ENCODE assay signal across 11 mouse cellular contexts in genomic region chr7:129810141-129810540, GRCm38 (mm10).
A peak's percentile ranks its signal among the peaks of the same experiment; 100 is the strongest.
DNase-seq lines count a peak whose midpoint lies in the region; ATAC-seq lines count a peak whose summit lies in the region.
"Had no signal": no experiment of that assay in that cellular context is flagged by ENCODE, and none has a peak within 500 bp of the region (broad histone marks: within the 10 kb centered on the region; RNA-seq: fewer than 3 reads in every experiment).

No protein-coding gene starts in this region.

- H3K27me3 ChIP-seq in heart, embryonic 13.5 days (replicated peaks) = 0 out of 2 replicates have a peak, but pooled peaks cover 2% of the 10 kb centered on the region
- H3K27me3 ChIP-seq in heart, embryonic 10.5 days (ENCODE audit: insufficient read depth, poor library complexity, severe bottlenecking) = no peaks in the 10 kb centered on the region
- no peaks in the 10 kb centered on the region for H3K27me3 ChIP-seq in embryonic facial prominence, embryonic 15.5 days
- no peaks in the 10 kb centered on the region for H3K27me3 ChIP-seq in stomach, embryonic 15.5 days (replicated peaks)
- H3K27me3 ChIP-seq: liver, embryonic 15.5 days; Patski had no signal

- no peaks in the 10 kb centered on the region for H3K9me3 ChIP-seq in heart, embryonic 13.5 days
- no peaks in the 10 kb centered on the region for H3K9me3 ChIP-seq in heart, embryonic 10.5 days
- no peaks in the 10 kb centered on the region for H3K9me3 ChIP-seq in embryonic facial prominence, embryonic 15.5 days (replicated peaks)
- no peaks in the 10 kb centered on the region for H3K9me3 ChIP-seq in stomach, embryonic 15.5 days
- H3K9me3 ChIP-seq: liver, embryonic 15.5 days had no signal

- H3K9ac ChIP-seq in heart, embryonic 13.5 days = no peak overlapping the region
- H3K9ac ChIP-seq in embryonic facial prominence, embryonic 15.5 days = no peak overlapping the region
- H3K9ac ChIP-seq in stomach, embryonic 15.5 days = no peak overlapping the region
- H3K9ac ChIP-seq: liver, embryonic 15.5 days had no signal

- intact Hi-C loops in left cerebral cortex, postnatal 36 days (cut with DNase I) = no loop called here

- no peaks in the 10 kb centered on the region for H3K36me3 ChIP-seq in heart, embryonic 13.5 days
- no peaks in the 10 kb centered on the region for H3K36me3 ChIP-seq in heart, embryonic 10.5 days
- no peaks in the 10 kb centered on the region for H3K36me3 ChIP-seq in embryonic facial prominence, embryonic 15.5 days
- no peaks in the 10 kb centered on the region for H3K36me3 ChIP-seq in stomach, embryonic 15.5 days
- H3K36me3 ChIP-seq: liver, embryonic 15.5 days had no signal

- H3K4me2 ChIP-seq in heart, embryonic 13.5 days = no peak overlapping the region
- H3K4me2 ChIP-seq in embryonic facial prominence, embryonic 15.5 days (replicated peaks) = no peak overlapping the region
- no peak overlapping the region for H3K4me2 ChIP-seq in stomach, embryonic 15.5 days
- H3K4me2 ChIP-seq: liver, embryonic 15.5 days had no signal

- peak overlapping the region; percentile 65 for H3K27ac ChIP-seq in heart, embryonic 13.5 days (replicated peaks)
- no peak overlapping the region for H3K27ac ChIP-seq in heart, embryonic 10.5 days
- peak overlapping the region; percentile 55 for H3K27ac ChIP-seq in embryonic facial prominence, embryonic 15.5 days (replicated peaks)
- peak overlapping the region; percentile 78 for H3K27ac ChIP-seq in stomach, embryonic 15.5 days
- H3K27ac ChIP-seq: liver, embryonic 15.5 days had no signal

- no peak for ATAC-seq in heart, embryonic 13.5 days (ENCODE audit: extremely low read depth, insufficient number of reproducible peaks, low FRiP score, low TSS enrichment)
- ATAC-seq in embryonic facial prominence, embryonic 15.5 days (ENCODE audit: insufficient number of reproducible peaks, low FRiP score, low TSS enrichment, low read depth) = no peak; the same call in 1 of the 2 replicates
- no peak for ATAC-seq in stomach, embryonic 15.5 days (ENCODE audit: insufficient read depth, low FRiP score, low read depth)
- ATAC-seq: midbrain, embryonic 16.5 days; Patski had no signal

- no peak for DNase-seq in heart, embryonic 10.5 days (ENCODE audit: low spot score)
- DNase-seq in left cerebral cortex, adult 11 months (ENCODE audit: low spot score) = peak; percentile 22
- DNase-seq in left cerebral cortex, postnatal 36 days (ENCODE audit: low spot score in 2 of 2) = no peak
- DNase-seq in yolk sac, embryonic 10.5 days (ENCODE audit: low spot score) = no peak
- DNase-seq: adrenal gland, adult 2 months had no signal

- no peak overlapping the region for H3K4me3 ChIP-seq in heart, embryonic 13.5 days
- H3K4me3 ChIP-seq in heart, embryonic 10.5 days = no peak overlapping the region
- no peak overlapping the region for H3K4me3 ChIP-seq in embryonic facial prominence, embryonic 15.5 days (replicated peaks)
- no peak overlapping the region for H3K4me3 ChIP-seq in stomach, embryonic 15.5 days (replicated peaks)
- H3K4me3 ChIP-seq: liver, embryonic 15.5 days had no signal

- WGBS in heart, embryonic 13.5 days = 43% methylated on average over 9 of the region's 9 CpGs
- WGBS in heart, embryonic 10.5 days = 61% methylated on average over 9 of the region's 9 CpGs
- 41% methylated on average over 9 of the region's 9 CpGs for WGBS in embryonic facial prominence, embryonic 15.5 days
- WGBS in stomach, embryonic 15.5 days = 25% methylated on average over 9 of the region's 9 CpGs

- H3K4me1 ChIP-seq in heart, embryonic 13.5 days = peaks cover 20% of the 10 kb centered on the region
- peaks cover 5% of the 10 kb centered on the region; the same call in 1 of the 2 replicates for H3K4me1 ChIP-seq in heart, embryonic 10.5 days
- 0 out of 2 replicates have a peak, but pooled peaks cover 2% of the 10 kb centered on the region for H3K4me1 ChIP-seq in embryonic facial prominence, embryonic 15.5 days
- H3K4me1 ChIP-seq in stomach, embryonic 15.5 days = no peaks in the 10 kb centered on the region
- H3K4me1 ChIP-seq: liver, embryonic 15.5 days had no signal
